Mouse (Mus musculus): ENCODE data around the gene Crip1.

- TF ChIP-seq CTCF (IDR thresholded peaks at IDR 0.05) (no peak), EP300 (IDR thresholded peaks at IDR 0.05) (no peak)
Measured at GRCm38 (mm10) chr12:113130732-113131131, 15.4 kb upstream of the Crip1 start.

All from lung, postnatal 0 days (tissue).